Mouse (Mus musculus): Measurements from ENCODE around the gene March7. TPM values are rescaled to one million over a fixed set of nuclear protein-coding genes. Genes with fewer than 3 reads are reported as not detected.

March7 gene
- polyA plus RNA-seq, 1 experiment from 2014 or later: 84.4 TPM

GRCm38 (mm10) chr2:60223489-60223888 lies 13.8 kb downstream of the March7 start:
- no peak overlapping the region for H3K9ac ChIP-seq (ENCODE audit: low read depth, low read length)
- H3K27me3 ChIP-seq (replicated peaks; ENCODE audit: control insufficient read depth, insufficient read depth, low read length): no peaks in the 10 kb centered on the region
- no peak overlapping the region for H3K4me3 ChIP-seq (ENCODE audit: low read length)
- no peak for ATAC-seq
- H3K4me1 ChIP-seq (ENCODE audit: control insufficient read depth, insufficient read depth, low read depth, low read length): peaks cover 7% of the 10 kb centered on the region; the same call in 1 of the 2 replicates
- 63% methylated on average over 1 of the region's 1 CpGs for WGBS
- no peak overlapping the region for H3K27ac ChIP-seq (ENCODE audit: low read depth, low read length)
- H3K36me3 ChIP-seq (ENCODE audit: control insufficient read depth, insufficient read depth, low read length): no peaks in the 10 kb centered on the region
- no peaks in the 10 kb centered on the region for H3K9me3 ChIP-seq (ENCODE audit: control insufficient read depth, low read length)
- H3K4me2 ChIP-seq (ENCODE audit: low read length): no peak overlapping the region

DNA sequence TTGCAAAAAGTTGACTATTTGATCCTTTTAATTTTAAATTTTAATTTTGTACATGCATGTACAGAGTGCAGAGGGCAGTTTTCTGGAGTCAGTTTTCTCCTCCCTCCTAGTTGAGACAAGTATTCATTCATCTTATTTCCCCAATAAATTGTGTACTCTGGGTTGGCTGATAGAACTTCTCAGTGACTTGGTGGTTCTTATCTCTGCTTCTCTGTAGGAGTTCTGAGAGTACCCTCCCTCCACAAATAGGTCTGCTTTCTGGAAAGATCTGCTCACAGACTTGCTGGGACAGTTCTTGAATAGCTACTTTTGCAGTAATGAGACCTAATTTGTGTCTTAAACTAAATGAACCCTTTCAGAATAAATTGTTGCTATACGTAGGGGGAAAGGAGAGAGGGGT lies 18.8 kb downstream of the March7 start:
- no peak overlapping the region for H3K4me2 ChIP-seq (ENCODE audit: low read length)
- no peak for ATAC-seq

GRCm38 (mm10) chr2:60230361-60230760 lies 20.7 kb downstream of the March7 start:
- H3K36me3 ChIP-seq (ENCODE audit: control insufficient read depth, insufficient read depth, low read length): peaks cover 13% of the 10 kb centered on the region
- H3K4me2 ChIP-seq (ENCODE audit: low read length): no peak overlapping the region
- H3K27ac ChIP-seq (ENCODE audit: low read depth, low read length): no peak overlapping the region
- no peak overlapping the region for H3K9ac ChIP-seq (ENCODE audit: low read depth, low read length)
- WGBS: 87% methylated on average over 2 of the region's 2 CpGs
- H3K9me3 ChIP-seq (ENCODE audit: control insufficient read depth, low read length): no peaks in the 10 kb centered on the region
- no peak overlapping the region for H3K4me3 ChIP-seq (ENCODE audit: low read length)
- ATAC-seq: no peak
- no peaks in the 10 kb centered on the region for H3K27me3 ChIP-seq (replicated peaks; ENCODE audit: control insufficient read depth, insufficient read depth, low read length)
- H3K4me1 ChIP-seq (ENCODE audit: control insufficient read depth, insufficient read depth, low read depth, low read length): no peaks in the 10 kb centered on the region

More for the DNA sequence above, 18.8 kb downstream of the March7 start:
- Histone ChIP-seq H3K36me3 (ENCODE audit: control insufficient read depth, insufficient read depth, low read length) (0 out of 2 replicates have a peak, but pooled peaks cover 7% of the 10 kb centered on the region), H3K27me3 (replicated peaks; ENCODE audit: control insufficient read depth, insufficient read depth, low read length) (no peaks in the 10 kb centered on the region), H3K4me3 (ENCODE audit: low read length) (no peak overlapping the region), H3K9ac (ENCODE audit: low read depth, low read length) (no peak overlapping the region), H3K4me1 (ENCODE audit: control insufficient read depth, insufficient read depth, low read depth, low read length) (no peaks in the 10 kb centered on the region), H3K27ac (ENCODE audit: low read depth, low read length) (no peak overlapping the region), H3K9me3 (ENCODE audit: control insufficient read depth, low read length) (no peaks in the 10 kb centered on the region)
- WGBS: 71% methylated on average over 1 of the region's 1 CpGs

DNA sequence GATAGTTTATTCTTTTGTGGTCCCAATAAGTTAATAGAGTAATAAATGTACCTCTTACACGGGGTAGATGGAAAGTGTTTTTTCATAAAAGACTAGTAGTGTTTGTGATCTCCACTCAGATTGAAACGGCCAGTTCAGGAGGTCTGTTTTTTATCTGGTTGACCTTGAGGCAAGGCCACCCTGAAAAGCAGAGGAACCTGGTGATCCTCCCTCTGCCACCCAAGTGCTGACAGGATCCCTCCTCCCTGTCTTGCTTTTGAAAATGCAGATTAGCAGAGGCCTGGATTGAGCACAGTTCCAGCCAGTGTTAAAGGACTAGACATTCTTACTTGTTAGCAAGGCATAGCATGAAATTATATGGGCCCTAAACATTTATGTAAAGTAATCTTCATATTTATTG lies 23.5 kb downstream of the March7 start:
- Histone ChIP-seq H3K9ac (ENCODE audit: low read depth, low read length) (no peak overlapping the region), H3K27ac (ENCODE audit: low read depth, low read length) (no peak overlapping the region), H3K4me1 (ENCODE audit: control insufficient read depth, insufficient read depth, low read depth, low read length) (no peaks in the 10 kb centered on the region), H3K36me3 (ENCODE audit: control insufficient read depth, insufficient read depth, low read length) (peaks cover 22% of the 10 kb centered on the region), H3K4me2 (ENCODE audit: low read length) (no peak overlapping the region), H3K9me3 (ENCODE audit: control insufficient read depth, low read length) (no peaks in the 10 kb centered on the region), H3K27me3 (replicated peaks; ENCODE audit: control insufficient read depth, insufficient read depth, low read length) (no peaks in the 10 kb centered on the region), H3K4me3 (ENCODE audit: low read length) (no peak overlapping the region)
- WGBS: 77% methylated on average over 2 of the region's 2 CpGs
- no peak for ATAC-seq

DNA sequence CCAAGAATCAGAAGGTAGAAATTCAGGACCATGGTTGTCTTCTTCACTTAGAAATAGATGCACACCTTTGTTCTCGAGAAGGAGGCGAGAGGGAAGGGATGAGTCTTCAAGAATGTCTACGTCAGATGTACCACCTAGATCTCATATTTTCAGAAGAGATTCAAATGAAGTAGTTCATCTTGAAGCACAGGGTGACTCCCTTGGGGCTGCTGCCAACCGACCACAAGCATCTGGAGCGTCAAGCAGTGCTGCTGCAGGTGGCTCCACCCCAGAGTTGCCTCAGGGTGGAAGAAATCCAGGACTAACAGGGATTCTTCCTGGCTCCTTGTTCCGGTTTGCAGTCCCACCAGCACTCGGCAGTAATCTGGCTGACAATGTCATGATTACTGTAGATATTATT lies 24.8 kb downstream of the March7 start:
- 77% methylated on average over 7 of the region's 7 CpGs for WGBS
- Histone ChIP-seq H3K9me3 (ENCODE audit: control insufficient read depth, low read length) (no peaks in the 10 kb centered on the region), H3K9ac (ENCODE audit: low read depth, low read length) (no peak overlapping the region), H3K27me3 (replicated peaks; ENCODE audit: control insufficient read depth, insufficient read depth, low read length) (no peaks in the 10 kb centered on the region), H3K4me3 (ENCODE audit: low read length) (no peak overlapping the region), H3K36me3 (ENCODE audit: control insufficient read depth, insufficient read depth, low read length) (peaks cover 31% of the 10 kb centered on the region), H3K4me2 (ENCODE audit: low read length) (no peak overlapping the region), H3K4me1 (ENCODE audit: control insufficient read depth, insufficient read depth, low read depth, low read length) (no peaks in the 10 kb centered on the region), H3K27ac (ENCODE audit: low read depth, low read length) (no peak overlapping the region)
- ATAC-seq: no peak

DNA sequence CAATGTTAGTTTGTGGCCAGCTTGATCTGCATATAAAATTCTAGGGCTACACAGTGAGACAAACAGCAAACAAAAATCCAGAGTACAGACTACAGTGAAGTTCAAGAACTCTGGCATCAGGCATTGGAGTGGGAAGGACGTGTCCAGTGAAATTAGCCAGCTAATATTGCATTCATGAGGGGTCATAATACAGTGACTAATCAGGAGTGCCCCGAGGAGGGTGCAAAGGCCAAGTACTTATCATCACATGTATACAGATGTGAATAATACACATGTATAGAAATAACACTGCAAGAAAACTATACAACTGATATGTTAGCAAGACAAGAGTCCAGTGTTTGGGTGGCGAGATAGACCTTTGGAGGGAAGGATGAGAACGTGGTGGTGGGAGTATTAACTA lies 43.1 kb downstream of the March7 start:
- Histone ChIP-seq H3K9me3 (ENCODE audit: control insufficient read depth, low read length) (no peaks in the 10 kb centered on the region), H3K27ac (ENCODE audit: low read depth, low read length) (no peak overlapping the region), H3K4me2 (ENCODE audit: low read length) (no peak overlapping the region), H3K27me3 (replicated peaks; ENCODE audit: control insufficient read depth, insufficient read depth, low read length) (no peaks in the 10 kb centered on the region), H3K4me1 (ENCODE audit: control insufficient read depth, insufficient read depth, low read depth, low read length) (no peaks in the 10 kb centered on the region), H3K9ac (ENCODE audit: low read depth, low read length) (no peak overlapping the region), H3K36me3 (ENCODE audit: control insufficient read depth, insufficient read depth, low read length) (peaks cover 8% of the 10 kb centered on the region; the same call in 1 of the 2 replicates), H3K4me3 (ENCODE audit: low read length) (no peak overlapping the region)
- 80% methylated on average over 4 of the region's 4 CpGs for WGBS
- 0 out of 2 replicates have a peak, but pooled peaks have one; percentile 17 for ATAC-seq

DNA sequence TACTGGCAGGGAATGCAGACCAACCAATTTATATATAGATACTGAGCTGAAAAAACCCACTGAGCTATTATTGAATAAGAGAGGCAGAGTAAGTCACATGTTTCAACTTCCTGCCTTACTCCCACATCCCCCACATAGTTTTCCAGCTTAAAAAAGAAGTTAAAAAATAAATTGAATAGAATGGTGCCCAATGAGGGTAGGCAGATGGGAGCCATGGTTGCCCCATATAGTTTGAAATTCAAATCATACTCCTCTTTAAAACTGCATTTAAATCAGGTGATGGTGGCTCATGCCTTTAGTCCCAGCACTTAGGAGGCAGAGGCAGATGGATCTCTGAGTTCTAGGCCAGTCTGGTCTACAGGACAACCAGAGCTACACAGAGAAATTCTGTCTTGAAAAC lies 43.8 kb downstream of the March7 start:
- Histone ChIP-seq H3K36me3 (ENCODE audit: control insufficient read depth, insufficient read depth, low read length) (peaks cover 8% of the 10 kb centered on the region; the same call in 1 of the 2 replicates), H3K4me3 (ENCODE audit: low read length) (no peak overlapping the region), H3K27me3 (replicated peaks; ENCODE audit: control insufficient read depth, insufficient read depth, low read length) (no peaks in the 10 kb centered on the region), H3K4me1 (ENCODE audit: control insufficient read depth, insufficient read depth, low read depth, low read length) (no peaks in the 10 kb centered on the region), H3K4me2 (ENCODE audit: low read length) (no peak overlapping the region), H3K9ac (ENCODE audit: low read depth, low read length) (no peak overlapping the region), H3K27ac (ENCODE audit: low read depth, low read length) (no peak overlapping the region), H3K9me3 (ENCODE audit: control insufficient read depth, low read length) (no peaks in the 10 kb centered on the region)
- ATAC-seq: no peak

DNA sequence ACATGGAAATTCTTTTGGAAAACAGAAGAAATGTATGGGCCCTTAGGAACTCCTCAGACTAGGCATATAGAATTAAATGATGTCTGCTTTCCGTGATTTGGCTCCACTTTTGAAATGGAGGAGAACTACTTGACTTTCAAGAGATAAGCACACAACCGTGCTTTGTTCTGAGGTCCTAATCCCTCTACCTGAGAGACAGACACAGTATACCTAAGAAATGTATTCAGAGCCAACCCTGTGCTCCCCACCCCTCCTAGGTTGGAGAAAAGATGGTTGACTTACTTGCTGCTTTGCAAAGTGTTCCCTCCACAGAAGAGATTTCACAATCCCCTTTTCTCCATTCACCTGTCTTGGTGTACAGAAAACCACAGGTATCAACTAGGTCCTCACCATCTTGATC lies 47.1 kb downstream of the March7 start:
- no peaks in the 10 kb centered on the region for H3K4me1 ChIP-seq (ENCODE audit: control insufficient read depth, insufficient read depth, low read depth, low read length)
- H3K4me3 ChIP-seq (ENCODE audit: low read length): no peak overlapping the region
- 82% methylated on average over 2 of the region's 2 CpGs for whole genome bisulfite sequencing
- no peaks in the 10 kb centered on the region for H3K9me3 ChIP-seq (ENCODE audit: control insufficient read depth, low read length)
- peaks cover 3% of the 10 kb centered on the region; the same call in 1 of the 2 replicates for H3K36me3 ChIP-seq (ENCODE audit: control insufficient read depth, insufficient read depth, low read length)
- H3K27me3 ChIP-seq (replicated peaks; ENCODE audit: control insufficient read depth, insufficient read depth, low read length): no peaks in the 10 kb centered on the region
- H3K9ac ChIP-seq (ENCODE audit: low read depth, low read length): no peak overlapping the region
- H3K4me2 ChIP-seq (ENCODE audit: low read length): no peak overlapping the region
- H3K27ac ChIP-seq (ENCODE audit: low read depth, low read length): no peak overlapping the region
- ATAC-seq: no peak

GRCm38 (mm10) chr2:60259186-60259585 lies 49.5 kb downstream of the March7 start:
- Histone ChIP-seq H3K4me3 (ENCODE audit: low read length) (no peak overlapping the region), H3K27ac (ENCODE audit: low read depth, low read length) (no peak overlapping the region)

More at GRCm38 (mm10) chr2:60259186-60259585, 49.5 kb downstream of the March7 start:
- Histone ChIP-seq H3K4me2 (ENCODE audit: low read length) (no peak overlapping the region), H3K36me3 (ENCODE audit: control insufficient read depth, insufficient read depth, low read length) (peaks cover 3% of the 10 kb centered on the region; the same call in 1 of the 2 replicates), H3K9me3 (ENCODE audit: control insufficient read depth, low read length) (no peaks in the 10 kb centered on the region), H3K4me1 (ENCODE audit: control insufficient read depth, insufficient read depth, low read depth, low read length) (no peaks in the 10 kb centered on the region), H3K9ac (ENCODE audit: low read depth, low read length) (no peak overlapping the region), H3K27me3 (replicated peaks; ENCODE audit: control insufficient read depth, insufficient read depth, low read length) (no peaks in the 10 kb centered on the region)
- no peak for ATAC-seq
- 97% methylated on average over 5 of the region's 5 CpGs for WGBS

All from hindbrain, embryonic 16.5 days (tissue).